Mouse (Mus musculus) urinary bladder, adult 2 months (tissue): ENCODE results near the gene Ntng2. TPM values are rescaled to one million over a fixed set of nuclear protein-coding genes. Genes with fewer than 3 reads are reported as not detected.

Experiments
- DNase-seq: peaks from one replicate; pipeline ENCODE4 v3.0.0; 2022; ENCODE audit warnings: low spot score
- polyA plus RNA-seq: library from polyadenylated mRNA; depleted of rRNA; stranded (reverse); fragments of >200 nt; gene quantifications from 2 replicates; pipeline ENCODE4 v1.2.3, GENCODE M21; 2012; rRNA removed

Ntng2 gene
- polyA plus RNA-seq, 1 experiment = 14.2 TPM

DNA sequence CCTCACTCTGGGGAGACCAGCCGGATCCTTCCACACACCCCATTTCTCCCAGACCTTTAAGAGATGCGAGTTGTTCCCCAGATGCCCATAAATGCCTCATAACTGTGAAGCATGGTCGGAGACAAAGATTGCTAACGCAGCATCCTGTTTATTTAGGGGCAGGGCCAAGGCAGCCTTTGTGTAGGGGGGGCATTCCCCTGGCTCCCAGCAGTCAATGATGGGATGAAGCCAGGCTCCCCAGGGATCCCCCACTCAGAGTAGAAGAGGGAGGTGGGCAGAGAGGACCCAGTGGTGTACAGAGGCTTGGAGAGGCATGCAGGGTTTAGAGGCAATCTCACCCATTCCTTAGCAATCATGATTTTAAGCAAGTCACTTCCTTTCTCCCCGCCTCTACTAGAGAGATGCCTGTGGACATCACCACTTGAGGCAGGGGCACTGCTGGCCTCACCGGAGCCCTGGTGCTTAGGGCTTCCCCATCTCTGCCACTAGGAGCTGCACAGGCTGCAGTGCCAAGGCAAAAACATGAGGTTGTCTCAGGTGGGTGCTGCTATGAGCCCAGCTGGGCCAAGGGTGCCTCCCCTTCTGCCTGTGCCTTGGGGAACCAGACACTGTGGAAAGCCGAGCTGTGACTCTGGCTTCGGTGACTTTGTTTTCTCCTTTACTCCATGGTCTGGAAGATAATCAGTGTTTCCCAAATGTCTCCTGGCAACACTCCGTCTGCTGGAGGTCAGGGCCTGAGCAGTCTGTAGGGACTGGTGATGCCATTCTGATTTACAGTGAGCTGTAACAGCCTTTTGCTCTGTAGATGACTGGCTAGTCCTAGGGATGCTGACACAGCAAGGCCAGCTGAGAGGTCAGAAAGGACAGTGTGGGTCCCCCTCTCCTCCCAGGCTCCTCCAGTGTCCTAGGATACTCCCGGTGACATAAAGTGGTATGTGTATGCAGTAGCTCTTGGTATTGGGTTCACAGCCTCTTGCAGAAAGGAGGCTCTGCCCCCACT, 61.3 kb downstream of the Ntng2 start:
- DNase-seq = no peak

DNA sequence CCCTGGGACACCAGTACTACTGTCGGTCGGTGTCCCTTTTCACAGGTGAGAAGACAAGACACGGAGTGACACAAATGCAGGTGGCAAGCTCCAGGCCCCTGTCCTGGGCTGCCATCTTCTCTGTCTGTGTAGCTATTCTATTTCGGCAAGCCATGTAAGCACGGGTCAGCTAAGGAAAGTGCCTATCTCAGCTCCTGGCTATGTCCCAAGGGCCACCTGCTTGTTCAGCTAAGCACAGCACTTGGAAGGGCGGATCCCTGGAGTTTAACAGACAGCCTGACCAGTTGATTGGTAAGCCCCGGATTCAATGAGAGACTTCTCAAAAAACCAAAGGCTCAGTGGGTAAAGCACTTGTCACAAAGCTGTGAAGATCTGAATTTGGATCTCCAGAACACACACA, 62.4 kb downstream of the Ntng2 start:
- DNase-seq = no peak

DNA sequence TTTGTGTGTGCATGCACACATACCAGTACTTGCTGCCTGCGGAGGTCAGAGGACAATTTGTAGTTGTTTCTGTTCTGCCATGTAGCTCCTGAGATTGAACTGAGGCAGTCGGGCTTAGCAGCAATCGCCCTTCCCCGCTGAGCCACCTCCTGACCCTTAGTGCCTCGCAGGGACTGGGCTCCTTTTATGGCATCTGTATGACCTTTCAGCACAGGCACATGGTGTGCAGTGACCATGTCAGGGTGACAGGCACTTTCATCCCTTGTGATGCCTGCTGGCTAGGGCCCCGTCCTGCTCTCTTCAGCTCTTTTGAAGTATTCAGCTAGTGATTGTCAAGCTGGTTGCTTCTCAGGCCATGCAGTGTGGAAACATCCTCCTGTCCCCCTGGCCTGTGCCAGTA, 66.6 kb downstream of the Ntng2 start:
- DNase-seq = no peak

DNA sequence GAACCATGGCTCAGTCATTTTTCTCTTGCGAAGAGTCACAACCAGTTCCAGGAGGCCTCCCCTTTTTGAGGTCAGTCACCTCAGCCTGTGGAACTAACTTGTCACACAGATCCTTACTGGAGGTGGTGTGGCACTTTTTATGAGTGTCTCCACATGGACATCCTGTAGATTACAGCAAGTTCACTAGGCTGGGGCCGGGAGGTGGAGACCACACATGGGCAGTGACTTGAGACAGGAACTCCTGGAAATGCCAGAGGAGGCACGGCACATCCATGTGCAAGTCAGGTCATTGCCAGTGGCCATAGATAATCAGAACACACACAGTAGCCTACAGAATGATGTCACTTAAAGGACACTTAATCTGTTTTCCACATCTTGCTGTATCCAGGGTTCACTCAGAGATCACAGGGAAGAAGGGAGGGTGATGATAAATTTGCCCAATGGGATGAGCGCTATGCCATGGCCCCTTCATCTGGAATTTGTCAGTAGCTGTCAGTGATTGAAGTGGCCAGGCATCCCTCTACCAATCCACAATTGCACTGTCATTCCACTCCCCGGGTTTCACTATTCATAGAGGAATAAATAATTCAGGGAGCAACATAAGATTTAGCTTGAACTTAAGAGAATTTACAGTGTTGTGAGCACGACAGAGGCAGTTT, 69.4 kb downstream of the Ntng2 start:
- no peak for DNase-seq

DNA sequence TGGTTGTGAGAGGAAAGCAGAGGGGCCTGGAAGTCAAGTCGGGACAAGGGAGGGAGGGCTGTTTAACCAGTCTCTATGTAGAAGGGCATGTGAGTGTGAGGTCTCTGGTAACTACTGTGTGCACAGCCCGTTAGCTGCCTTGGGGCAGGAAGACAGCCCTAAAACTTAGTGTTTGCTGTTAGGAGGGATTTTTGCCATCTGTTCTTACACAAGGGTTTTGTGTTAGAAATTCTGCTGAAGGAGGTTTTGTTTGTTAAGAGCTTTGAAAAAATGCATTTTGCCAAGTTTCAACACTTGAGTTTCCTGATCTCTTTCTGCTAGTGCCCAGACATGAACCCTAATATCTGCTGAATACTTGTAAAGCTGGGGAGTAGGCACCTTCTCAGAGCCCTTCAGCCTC, 71.7 kb downstream of the Ntng2 start:
- DNase-seq = no peak

DNA sequence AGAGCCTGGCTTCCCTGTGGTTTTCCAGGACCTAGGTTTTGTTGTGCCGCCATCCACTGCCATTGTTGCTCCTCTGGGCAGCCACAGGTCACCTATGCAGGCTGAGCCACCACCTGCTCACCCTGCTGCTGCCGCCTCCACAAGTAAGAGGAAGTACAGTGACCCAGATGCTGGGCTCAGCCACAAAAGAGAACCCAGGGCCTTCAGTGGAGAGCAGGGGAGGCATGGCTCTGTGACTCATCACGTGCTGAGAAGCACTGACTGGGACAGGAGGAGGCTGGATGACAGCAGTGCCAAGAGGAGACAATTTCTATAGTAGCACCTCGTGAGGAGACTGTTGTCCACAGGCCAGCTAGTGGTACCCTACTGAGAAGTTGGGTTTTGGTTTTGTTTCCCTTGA, 73.0 kb downstream of the Ntng2 start:
- DNase-seq = no peak

DNA sequence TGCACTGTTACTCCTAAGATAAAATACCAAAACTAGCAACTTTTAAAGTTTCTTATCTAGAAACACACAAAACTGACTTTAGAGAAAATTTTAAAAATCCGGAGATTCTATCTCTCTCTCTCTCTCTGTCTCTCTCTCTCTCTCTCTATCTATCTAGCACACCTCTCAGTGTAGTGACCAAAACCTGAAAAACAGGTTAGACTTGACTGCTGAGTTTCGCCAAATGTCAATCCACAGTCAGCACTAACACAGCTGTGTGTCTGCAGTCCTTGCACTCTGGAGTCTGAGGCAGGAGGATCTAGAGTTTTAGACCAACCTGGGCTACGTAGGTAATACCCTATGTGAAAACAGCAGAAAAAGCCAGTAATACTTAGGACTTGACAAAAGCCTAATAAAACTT, 77.9 kb downstream of the Ntng2 start:
- DNase-seq = no peak

DNA sequence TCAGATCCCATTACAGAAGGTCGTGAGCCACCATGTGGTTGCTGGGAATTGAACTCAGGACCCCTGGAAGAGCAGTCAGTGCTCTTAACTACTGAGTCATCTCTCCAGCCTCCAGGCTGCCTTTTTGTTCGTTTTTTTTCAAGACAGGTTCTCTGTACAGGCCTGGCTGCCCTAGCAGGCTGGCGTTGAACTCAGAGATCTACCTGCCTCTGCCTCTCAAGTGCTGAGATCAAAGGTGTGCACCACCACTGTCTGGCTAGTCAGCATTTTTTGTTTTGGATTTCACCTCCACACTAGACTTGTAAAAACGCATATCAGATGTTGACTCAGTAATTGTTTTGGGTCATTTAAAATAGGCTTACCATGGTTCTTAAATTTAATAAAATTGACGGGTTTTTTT, 84.7 kb downstream of the Ntng2 start:
- DNase-seq = no peak

DNA sequence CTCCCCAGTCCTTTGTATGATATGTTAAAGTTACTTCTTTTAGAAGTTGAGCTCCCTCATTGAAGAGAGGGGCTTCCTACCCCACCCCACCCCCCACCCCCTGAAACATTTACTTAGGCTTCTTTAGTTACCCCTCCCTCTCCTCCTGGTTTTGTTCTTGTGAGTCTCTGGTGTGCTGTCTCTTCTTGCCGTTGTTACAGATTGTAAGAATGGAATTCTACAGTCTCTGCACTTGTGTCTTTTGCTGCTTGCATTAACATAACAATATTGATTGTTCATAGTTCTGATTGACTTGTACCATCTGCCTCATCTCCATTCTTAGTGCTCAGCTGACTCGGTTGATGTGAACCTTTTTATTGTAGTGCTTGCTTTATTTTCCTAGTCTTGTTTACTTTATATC, 100.9 kb downstream of the Ntng2 start:
- DNase-seq = no peak

Other genes with a start within 250 kb of the Ntng2 start
- 0.06 and 0.16 TPM in 2 replicates for gene Cfap77, start 197.9 kb downstream of the Ntng2 start, polyA plus RNA-seq
- 15.0 and 16.7 TPM in 2 replicates for gene Ttf1, start 192.7 kb downstream of the Ntng2 start, polyA plus RNA-seq
- 6.8 and 8.8 TPM in 2 replicates for gene Setx, start 128.8 kb downstream of the Ntng2 start, polyA plus RNA-seq
- gene Med27, start 93.8 kb upstream of the Ntng2 start, polyA plus RNA-seq = 29.8 and 40.2 TPM in 2 replicates